ENCODE assay signal across 16 mouse cellular contexts in genomic region chr15:96660590-96661141, GRCm38 (mm10). TPM values are rescaled to one million over a fixed set of nuclear protein-coding genes. Genes with fewer than 3 reads are reported as not detected.
A peak's percentile ranks its signal among the peaks of the same experiment; 100 is the strongest.
DNase-seq lines count a peak whose midpoint lies in the region; ATAC-seq and TF ChIP-seq lines count a peak whose summit lies in the region.
"Had no signal": no experiment of that assay in that cellular context is flagged by ENCODE, and none has a peak within 500 bp of the region (broad histone marks: within the 10 kb centered on the region; RNA-seq: fewer than 3 reads in every experiment).

No protein-coding gene starts in this region.

- 0 out of 2 replicates have a peak, but pooled peaks have one; percentile 31 for ATAC-seq in heart, embryonic 11.5 days (replicated peaks; ENCODE audit: insufficient number of reproducible peaks, low FRiP score, low TSS enrichment)
- ATAC-seq in megakaryocyte progenitor cell, adult 5-6 weeks (replicated peaks; ENCODE audit: poor library complexity) = peak; percentile 26; the same call in 1 of the 2 replicates
- ATAC-seq in kidney, embryonic 15.5 days (replicated peaks; ENCODE audit: low FRiP score) = no peak

- peak overlapping the region; percentile 52 for H3K4me2 ChIP-seq in heart, embryonic 11.5 days
- H3K4me2 ChIP-seq in CH12.LX (ENCODE audit: insufficient read depth, low read depth, poor library complexity, severe bottlenecking) = no peak overlapping the region
- H3K4me2 ChIP-seq in kidney, embryonic 15.5 days = no peak overlapping the region
- H3K4me2 ChIP-seq: hindbrain, embryonic 12.5 days had no signal

- WGBS in heart, embryonic 11.5 days (ENCODE audit: insufficient replicate concordance) = 19% methylated on average over 13 of the region's 13 CpGs
- 55% methylated on average over 13 of the region's 13 CpGs for WGBS in kidney, embryonic 15.5 days

- no peaks in the 10 kb centered on the region for H3K27me3 ChIP-seq in heart, embryonic 11.5 days (ENCODE audit: control insufficient read depth, insufficient read depth, low read length)
- H3K27me3 ChIP-seq in CH12.LX (replicated peaks) = no peaks in the 10 kb centered on the region
- H3K27me3 ChIP-seq in kidney, embryonic 15.5 days = no peaks in the 10 kb centered on the region
- H3K27me3 ChIP-seq: hindbrain, embryonic 12.5 days had no signal

- no peaks in the 10 kb centered on the region for H3K79me2 ChIP-seq in CH12.LX (replicated peaks; ENCODE audit: control insufficient read depth, extremely low read depth, insufficient read depth, poor library complexity, severe bottlenecking)

- no peak for TF ChIP-seq CTCF in CH12.LX (conservative IDR thresholded peaks at IDR 0.05 in 1 of 2, IDR thresholded peaks at IDR 0.05 in 1 of 2; ENCODE audit: low read depth in 2 of 2, low read length in 2 of 2)

- H3K36me3 ChIP-seq in heart, embryonic 11.5 days (ENCODE audit: control insufficient read depth, insufficient read depth, low read length) = no peaks in the 10 kb centered on the region
- H3K36me3 ChIP-seq in CH12.LX (replicated peaks in 1 of 2; ENCODE audit: control insufficient read depth in 1 of 2, insufficient read depth in 1 of 2, low read length in 1 of 2) = no peaks in the 10 kb centered on the region
- no peaks in the 10 kb centered on the region for H3K36me3 ChIP-seq in kidney, embryonic 15.5 days
- H3K36me3 ChIP-seq: hindbrain, embryonic 12.5 days had no signal

- dilution Hi-C loops in CH12.LX (cut with MboI; ENCODE audit: extremely low pct_ligation_motif_present, extremely low pct_unique_long_range_greater_than_20kb, low sequenced_read_pairs) = no loop called here

- DNase-seq in heart, postnatal 10 days = no peak
- no peak for DNase-seq in CH12.LX (ENCODE audit: extremely low read depth)
- DNase-seq in heart, postnatal 4 days = peak; percentile 32
- no peak for DNase-seq in thymus, adult 18-20 months
- DNase-seq in thymus, postnatal 14 days = no peak
- DNase-seq: B cell, adult 2 months; cerebellum, adult 18-20 months; gastrocnemius, postnatal 10 days; kidney, adult 18-20 months; layer of hippocampus, postnatal 36 days; lung, adult 2 months; spleen, adult 18-20 months had no signal

- H3K9ac ChIP-seq in heart, embryonic 11.5 days (ENCODE audit: low read depth, low read length) = no peak overlapping the region
- no peak overlapping the region for H3K9ac ChIP-seq in CH12.LX (ENCODE audit: insufficient read depth, low read depth)
- H3K9ac ChIP-seq in kidney, embryonic 15.5 days = no peak overlapping the region
- H3K9ac ChIP-seq: hindbrain, embryonic 12.5 days had no signal

- intact Hi-C loops in heart, postnatal 10 days (cut with DNase I) = no loop called here

- 0 out of 2 replicates have a peak overlapping the region, but pooled peaks have one; percentile 5 for H3K4me3 ChIP-seq in heart, embryonic 11.5 days (ENCODE audit: low read depth, low read length)
- H3K4me3 ChIP-seq in CH12.LX (replicated peaks in 1 of 3; ENCODE audit: low read depth in 2 of 3, low read length in 2 of 3, poor library complexity in 1 of 3) = no peak overlapping the region
- no peak overlapping the region for H3K4me3 ChIP-seq in kidney, embryonic 15.5 days (replicated peaks)
- H3K4me3 ChIP-seq: hindbrain, embryonic 12.5 days had no signal

- in situ Hi-C loops in CH12.LX (cut with MboI; ENCODE audit: low pct_ligation_motif_present, low pct_unique_long_range_greater_than_20kb, low sequenced_read_pairs) = no loop called here

- peaks cover 10% of the 10 kb centered on the region for H3K4me1 ChIP-seq in heart, embryonic 11.5 days (ENCODE audit: control insufficient read depth, insufficient read depth, low read length)
- H3K4me1 ChIP-seq in CH12.LX (ENCODE audit: control insufficient read depth in 1 of 2, insufficient read depth in 2 of 2) = peaks cover 2 to 4% of the 10 kb centered on the region in 2 experiments; a peak in 3 of 4 replicates
- 0 out of 2 replicates have a peak, but pooled peaks cover 7% of the 10 kb centered on the region for H3K4me1 ChIP-seq in kidney, embryonic 15.5 days
- H3K4me1 ChIP-seq: hindbrain, embryonic 12.5 days had no signal

- no peak for TF ChIP-seq POLR2A in CH12.LX (IDR thresholded peaks at IDR 0.05; ENCODE audit: low read depth, low read length)

- no peak overlapping the region for H3K27ac ChIP-seq in heart, embryonic 11.5 days (ENCODE audit: low read depth, low read length)
- H3K27ac ChIP-seq in CH12.LX (ENCODE audit: insufficient read depth, low read depth) = no peak overlapping the region
- H3K27ac ChIP-seq in kidney, embryonic 15.5 days = no peak overlapping the region
- H3K27ac ChIP-seq: hindbrain, embryonic 12.5 days had no signal

- H3K9me3 ChIP-seq in heart, embryonic 11.5 days (replicated peaks; ENCODE audit: control insufficient read depth, low read length) = no peaks in the 10 kb centered on the region
- no peaks in the 10 kb centered on the region for H3K9me3 ChIP-seq in CH12.LX (replicated peaks; ENCODE audit: low read length)
- no peaks in the 10 kb centered on the region for H3K9me3 ChIP-seq in kidney, embryonic 15.5 days (replicated peaks)
- H3K9me3 ChIP-seq: hindbrain, embryonic 12.5 days had no signal

- no peak for TF ChIP-seq EP300 in CH12.LX (IDR thresholded peaks at IDR 0.05; ENCODE audit: low read length)

- TF ChIP-seq RAD21 in CH12.LX (IDR thresholded peaks at IDR 0.05; ENCODE audit: low read depth, low read length) = no peak

TF ChIP-seq in CH12.LX, 34 proteins besides CTCF, POLR2A, EP300 and RAD21:
- peak; percentile 50; the same call in 1 of the 2 replicates for TF ChIP-seq BHLHE40 (IDR thresholded peaks at IDR 0.05; ENCODE audit: low read depth, low read length)
- no peak for TF ChIP-seq ZNF384 (IDR thresholded peaks at IDR 0.05; ENCODE audit: low read depth, low read length)
- TF ChIP-seq SIN3A (IDR thresholded peaks at IDR 0.05; ENCODE audit: low read length) = no peak

RNA-seq across cellular contexts. Expression of gene Slc38a1, which starts 18.0 kb away (rescaled TPM):
- polyA plus RNA-seq in heart, embryonic 11.5 days (2014; fragmentation: Nextera tagmentation; extraction: Ambion mirVana) = 75.5 and 81.9 TPM in 2 replicates
- total RNA-seq in heart, postnatal 10 days (2021) = 10 to 100 TPM; 51.6 to 60.4 TPM
- 39.1 and 39.4 TPM in 2 replicates for total RNA-seq in CH12.LX (2012; rRNA removed)
- total RNA-seq in CH12.LX (2014; rRNA removed) = 18.8 and 22.5 TPM in 2 replicates
- polyA plus RNA-seq in CH12.LX (2012; ENCODE audit: insufficient read length, low read depth) = 70.3 and 79.0 TPM in 2 replicates
- total RNA-seq in heart, postnatal 4 days (2021) = 10 to 100 TPM; 88.2 to 90.4 TPM
- 94.0 and 107 TPM in 2 replicates for total RNA-seq in megakaryocyte progenitor cell, adult 5-6 weeks (2015)
- 53.2 and 63.8 TPM in 2 replicates for total RNA-seq in megakaryocyte progenitor cell, adult 5-6 weeks (2017)
- polyA plus RNA-seq in kidney, embryonic 15.5 days (2015; fragmentation: Nextera tagmentation; extraction: Ambion mirVana) = 69.9 and 74.8 TPM in 2 replicates

RNA-seq across cellular contexts. Expression of gene Slc38a2, which starts 38.9 kb away (rescaled TPM):
- 139 and 157 TPM in 2 replicates for polyA plus RNA-seq in heart, embryonic 11.5 days (2014; fragmentation: Nextera tagmentation; extraction: Ambion mirVana)
- total RNA-seq in heart, postnatal 10 days (2021) = 100 to 1,000 TPM; 312 to 340 TPM
- total RNA-seq in CH12.LX (2012; rRNA removed) (35.5 and 41.4 TPM in 2 replicates), CH12.LX (2014; rRNA removed) (53.6 and 59.3 TPM in 2 replicates)
- polyA plus RNA-seq in CH12.LX (2012; ENCODE audit: insufficient read length, low read depth) = 57.5 and 70.5 TPM in 2 replicates
- 100 to 1,000 TPM; 359 to 377 TPM for total RNA-seq in heart, postnatal 4 days (2021)
- total RNA-seq in megakaryocyte progenitor cell, adult 5-6 weeks (2015) = 149 and 157 TPM in 2 replicates
- 70.7 and 73.4 TPM in 2 replicates for total RNA-seq in megakaryocyte progenitor cell, adult 5-6 weeks (2017)
- 134 and 138 TPM in 2 replicates for polyA plus RNA-seq in kidney, embryonic 15.5 days (2015; fragmentation: Nextera tagmentation; extraction: Ambion mirVana)
